Mouse (Mus musculus) CD8-positive naive resting alpha-beta T cell, adult 57 days (primary cell): ENCODE measurements around the gene Ubxn11. TPM values are rescaled to one million over a fixed set of nuclear protein-coding genes. Genes with fewer than 3 reads are reported as not detected.

Experiments used
- total RNA-seq: library from RNA; stranded (reverse); gene quantifications from one replicate; pipeline ENCODE4 v1.2.4, GENCODE M21; 2023

The Ubxn11 gene
- 269 TPM for total RNA-seq

DNA sequence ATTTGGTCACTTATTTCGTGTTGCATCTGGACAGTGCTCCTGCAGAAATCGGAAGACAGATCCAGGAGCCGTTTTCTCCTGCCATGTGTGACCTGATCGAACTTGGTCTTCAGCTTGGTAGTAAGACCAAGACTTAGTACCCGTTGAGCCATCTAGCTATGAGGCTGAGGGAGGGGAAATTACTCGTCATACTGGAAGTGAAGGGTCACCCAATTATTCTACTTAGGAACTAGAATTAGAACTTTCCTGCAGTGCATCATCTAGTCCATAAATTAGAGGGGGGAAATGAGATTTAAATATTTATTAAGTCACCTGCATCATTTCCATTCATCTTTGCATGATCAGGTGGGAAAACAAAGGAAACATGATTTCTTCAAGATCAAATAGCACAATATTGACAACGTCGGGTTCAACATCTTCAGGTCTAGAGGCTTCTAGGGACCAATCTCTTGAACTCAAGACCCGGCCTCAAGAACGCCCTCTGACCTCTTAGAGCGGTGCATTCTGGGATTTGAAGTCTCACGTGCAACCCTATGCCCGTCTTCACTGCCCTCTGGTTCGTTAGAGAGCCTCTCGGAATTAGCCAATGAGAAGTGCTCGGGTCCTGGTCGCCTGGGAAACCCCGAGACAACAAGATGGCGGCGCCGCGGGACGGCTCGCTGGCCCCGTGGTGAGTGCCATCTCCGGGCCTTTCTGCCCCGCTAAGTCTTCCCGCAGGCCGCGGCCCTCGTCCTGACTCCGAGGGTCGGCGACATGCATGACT, at the start of gene Ubxn11:
Gene Ubxn11, plus strand, starts transcription at position 592 of the 763 bp plus-strand sequence.

DNA sequence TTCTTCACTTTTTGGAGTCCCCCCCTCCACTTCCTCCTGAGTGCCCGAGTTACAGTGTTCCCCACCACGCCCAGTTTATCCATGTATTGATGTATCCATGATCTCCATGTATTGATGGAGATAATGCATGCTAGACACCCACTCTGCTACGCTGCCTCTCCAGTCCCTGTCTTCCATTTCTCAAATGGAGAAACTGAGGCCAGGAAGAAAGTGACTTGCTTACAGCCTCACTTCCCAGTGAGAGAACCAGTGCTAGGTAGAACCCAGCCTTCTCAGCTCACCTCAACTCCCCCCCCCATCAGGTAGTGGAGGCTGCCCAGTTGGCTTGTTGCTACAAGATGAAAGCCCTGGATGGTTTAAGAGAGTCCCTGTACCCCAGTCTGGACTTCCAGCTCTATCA, 48.8 kb upstream of the Ubxn11 start, which contains the start of gene Zfp683:
Gene Zfp683, plus strand, starts transcription at position 301 of the 400 bp plus-strand sequence.

DNA sequence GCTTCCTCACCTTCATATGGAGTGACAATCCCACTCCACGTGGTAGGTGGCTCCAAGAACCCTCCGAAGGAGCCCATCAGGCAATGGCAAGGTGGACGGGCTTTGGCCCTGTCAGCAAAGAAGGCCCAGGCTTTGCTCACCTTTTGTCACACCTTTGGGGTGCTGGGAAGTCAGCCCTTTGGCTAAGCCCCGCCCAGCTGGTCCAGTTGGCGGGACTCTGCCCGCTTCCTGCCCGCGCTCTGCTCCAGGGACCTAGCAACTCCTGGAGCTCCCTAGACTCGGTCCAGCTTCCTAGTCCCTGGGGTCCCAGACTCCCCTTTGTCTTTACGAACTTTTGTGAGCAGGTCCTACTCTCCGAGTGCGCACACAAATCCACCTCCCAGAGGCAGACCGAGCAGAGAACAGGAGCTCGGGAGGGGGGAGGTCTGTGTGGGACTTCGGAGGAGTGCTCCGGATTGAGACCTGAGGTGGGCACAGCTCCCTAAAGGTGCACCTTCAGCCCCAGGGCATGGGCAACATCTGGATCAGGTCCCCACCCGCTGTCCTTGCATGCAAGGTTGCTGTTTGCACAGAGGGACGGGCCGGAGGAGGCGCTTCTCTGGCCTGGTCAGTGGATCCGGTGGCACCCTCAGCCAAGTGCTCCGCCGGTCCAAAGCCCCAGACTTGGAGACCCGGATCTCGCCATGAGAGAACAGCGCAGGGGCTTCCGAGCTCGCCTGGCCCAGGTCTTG, 42.1 kb upstream of the Ubxn11 start, which contains the start of gene Crybg2:
Gene Crybg2, plus strand, starts transcription at position 681 of the 731 bp plus-strand sequence.

DNA sequence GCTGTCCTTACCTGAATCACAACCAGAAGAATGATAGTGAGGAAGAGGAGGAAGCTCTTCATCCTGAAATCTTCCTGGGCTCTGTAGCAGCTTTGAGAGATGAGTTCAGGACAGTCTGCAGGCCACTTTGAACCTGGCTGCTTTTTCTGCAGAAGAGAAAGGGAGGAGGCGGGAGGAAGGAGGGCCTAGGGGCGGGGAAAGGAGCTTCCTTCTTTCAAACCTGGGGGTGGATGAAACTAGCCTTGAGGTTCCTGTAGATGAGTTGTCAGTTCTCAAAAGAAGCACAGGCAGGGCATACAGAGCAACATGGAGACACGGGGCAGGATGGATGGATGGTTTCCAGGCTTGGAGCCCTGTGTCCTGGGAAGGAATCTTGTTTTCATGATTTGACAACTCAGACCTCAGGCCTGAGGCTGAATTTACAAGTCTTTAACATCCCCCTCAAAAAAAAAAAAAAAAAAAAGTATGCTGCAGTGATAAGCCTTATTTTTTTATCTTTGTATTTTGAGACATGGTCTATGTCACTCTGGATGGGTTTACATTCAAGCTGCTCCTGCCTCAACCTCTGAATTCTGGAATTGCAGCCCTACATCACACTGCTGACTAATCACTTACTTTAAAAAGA, 7.3 kb upstream of the Ubxn11 start, which contains the start of gene Cd52:
Gene Cd52, minus strand, starts transcription at position 160 of the 625 bp plus-strand sequence.

DNA sequence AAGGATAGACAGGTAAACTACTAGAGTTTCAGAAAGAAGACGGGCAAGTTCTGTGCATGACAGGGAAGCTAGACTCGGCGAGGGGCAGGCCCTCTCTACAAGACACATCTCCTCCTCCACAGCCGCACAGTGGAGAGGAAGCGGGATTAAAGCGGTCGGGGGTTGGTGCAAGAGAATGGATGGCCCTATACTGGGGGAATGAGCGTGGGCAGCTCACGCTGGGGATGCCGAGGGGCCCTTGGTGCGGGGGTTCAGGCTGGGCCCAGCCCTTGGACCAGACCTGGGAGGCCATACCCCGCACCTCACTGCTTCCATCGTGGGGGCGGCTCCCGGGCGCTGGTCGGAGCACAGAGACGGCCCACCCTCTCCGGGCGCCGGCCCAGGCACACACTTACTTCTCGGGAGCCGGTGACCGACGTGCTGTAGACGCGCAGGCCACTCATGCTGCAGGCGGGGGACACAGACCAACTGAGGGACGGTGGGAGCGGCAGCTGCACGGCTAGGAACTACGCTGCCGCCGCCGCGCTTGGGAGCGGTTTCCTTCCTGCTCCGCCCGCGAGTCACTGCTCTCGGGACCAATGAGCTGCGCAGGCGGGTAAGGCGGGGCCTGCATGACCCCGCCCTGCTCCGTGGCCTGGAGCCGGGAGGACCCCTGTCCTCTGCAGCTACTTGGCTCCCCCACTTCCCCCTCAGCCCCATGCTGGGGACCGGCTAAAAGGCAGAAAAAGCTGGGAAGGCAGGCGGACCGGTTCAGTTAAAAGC, 26.0 kb downstream of the Ubxn11 start, which contains the start of gene Sh3bgrl3:
Gene Sh3bgrl3, minus strand, starts transcription at position 569 of the 762 bp plus-strand sequence.

Other genes starting within 250 kb of the Ubxn11 start
- 114 TPM for gene Rps6ka1, start 214.8 kb upstream of the Ubxn11 start, total RNA-seq
- 298 TPM for gene Hmgn2, start 133.9 kb upstream of the Ubxn11 start, total RNA-seq
- 30.0 TPM for gene Dhdds, start 101.7 kb upstream of the Ubxn11 start, total RNA-seq
- not detected for gene Lin28a, start 83.7 kb upstream of the Ubxn11 start, total RNA-seq
- gene Zfp683, start 48.7 kb upstream of the Ubxn11 start, total RNA-seq, result 2.2 TPM
- 6.2 TPM for gene Crybg2, start 41.8 kb upstream of the Ubxn11 start, total RNA-seq
- 1,033 TPM for gene Cd52, start 7.5 kb upstream of the Ubxn11 start, total RNA-seq
- 449 TPM for gene Sh3bgrl3, start 26.2 kb downstream of the Ubxn11 start, total RNA-seq
- 26.5 TPM for gene Cep85, start 84.5 kb downstream of the Ubxn11 start, total RNA-seq
- gene Gm7534, start 100.4 kb downstream of the Ubxn11 start, total RNA-seq, result not detected
- gene Catsper4, start 124.8 kb downstream of the Ubxn11 start, total RNA-seq, result not detected
- 0.21 TPM for gene Cnksr1, start 135.8 kb downstream of the Ubxn11 start, total RNA-seq
- not detected for gene E130218I03Rik, start 141.1 kb downstream of the Ubxn11 start, total RNA-seq
- 26.3 TPM for gene Zfp593, start 143.0 kb downstream of the Ubxn11 start, total RNA-seq
- gene Gm30191, start 144.4 kb downstream of the Ubxn11 start, total RNA-seq, result not detected
- not detected for gene Grrp1, start 151.5 kb downstream of the Ubxn11 start, total RNA-seq
- gene Pdik1l, start 185.3 kb downstream of the Ubxn11 start, total RNA-seq, result 10.2 TPM
- gene Trim63, start 212.6 kb downstream of the Ubxn11 start, total RNA-seq, result not detected
- gene Slc30a2, start 240.6 kb downstream of the Ubxn11 start, total RNA-seq, result not detected